Mouse (Mus musculus) kidney, postnatal 10 days (tissue): ENCODE measurements around the gene Cdipt.

Experiments used
- DNase-seq: peaks from one replicate; pipeline ENCODE4 v3.0.0; 2021; ENCODE audit warnings: mixed read lengths

Gene Cdipt

GRCm38 (mm10) chr7:127014320-127014719 lies 38.6 kb downstream of the Cdipt start, which contains the start of gene Mvp:
TSS of gene Mvp (minus strand) at chr7:127014621.
- DNase-seq = peak; percentile 83

- no peak for DNase-seq
Observed at GRCm38 (mm10) chr7:127014993-127015392, 39.3 kb downstream of the Cdipt start.

- peak; percentile 76 for DNase-seq
Observed at GRCm38 (mm10) chr7:127016081-127016480, 40.4 kb downstream of the Cdipt start.

GRCm38 (mm10) chr7:127016481-127016485 lies 40.6 kb downstream of the Cdipt start, which contains the start of gene Pagr1b:
TSS of gene Pagr1b (minus strand) at chr7:127016484.
- DNase-seq = no peak

- no peak for DNase-seq
Observed at GRCm38 (mm10) chr7:127016486-127016938, 40.8 kb downstream of the Cdipt start.

GRCm38 (mm10) chr7:127016971-127017949 lies 41.5 kb downstream of the Cdipt start, which contains the start of gene Pagr1a:
TSS of gene Pagr1a (minus strand) at chr7:127017352.
- DNase-seq = peak; percentile 99

- no peak for DNase-seq
Observed at GRCm38 (mm10) chr7:127017950-127018345, 42.2 kb downstream of the Cdipt start.

GRCm38 (mm10) chr7:127018416-127019305 lies 42.9 kb downstream of the Cdipt start:
- DNase-seq = no peak

- no peak for DNase-seq
Observed at GRCm38 (mm10) chr7:127019306-127019960, 43.7 kb downstream of the Cdipt start.

GRCm38 (mm10) chr7:127020031-127020430 lies 44.3 kb downstream of the Cdipt start:
- DNase-seq = no peak

- DNase-seq = no peak
Observed at GRCm38 (mm10) chr7:127020491-127020890, 44.8 kb downstream of the Cdipt start.

- peak; percentile 77 for DNase-seq
Observed at GRCm38 (mm10) chr7:127020901-127021562, 45.3 kb downstream of the Cdipt start, which contains the start of the genes Gm42742 and Prrt2. TSS of gene Gm42742 (minus strand) at chr7:127021097. TSS of gene Prrt2 (minus strand) at chr7:127021211.

GRCm38 (mm10) chr7:127021563-127022527 lies 46.1 kb downstream of the Cdipt start:
- no peak for DNase-seq

GRCm38 (mm10) chr7:127022528-127023271 lies 47.0 kb downstream of the Cdipt start:
- DNase-seq = no peak

GRCm38 (mm10) chr7:127023272-127023691 lies 47.6 kb downstream of the Cdipt start:
- peak; percentile 37 for DNase-seq

GRCm38 (mm10) chr7:127023896-127024690 lies 48.4 kb downstream of the Cdipt start:
- DNase-seq = no peak

GRCm38 (mm10) chr7:127024755-127025555 lies 49.2 kb downstream of the Cdipt start:
- DNase-seq = peak; percentile 90

GRCm38 (mm10) chr7:127025556-127026160 lies 49.9 kb downstream of the Cdipt start:
- peak; percentile 79 for DNase-seq
